Mouse (Mus musculus): ENCODE measurements around the gene Gm12117. TPM values are rescaled to one million over a fixed set of nuclear protein-coding genes. Genes with fewer than 3 reads are reported as not detected.

Gene Gm12117
- polyA plus RNA-seq (2012; rRNA removed), result not detected in 2 replicates

DNA sequence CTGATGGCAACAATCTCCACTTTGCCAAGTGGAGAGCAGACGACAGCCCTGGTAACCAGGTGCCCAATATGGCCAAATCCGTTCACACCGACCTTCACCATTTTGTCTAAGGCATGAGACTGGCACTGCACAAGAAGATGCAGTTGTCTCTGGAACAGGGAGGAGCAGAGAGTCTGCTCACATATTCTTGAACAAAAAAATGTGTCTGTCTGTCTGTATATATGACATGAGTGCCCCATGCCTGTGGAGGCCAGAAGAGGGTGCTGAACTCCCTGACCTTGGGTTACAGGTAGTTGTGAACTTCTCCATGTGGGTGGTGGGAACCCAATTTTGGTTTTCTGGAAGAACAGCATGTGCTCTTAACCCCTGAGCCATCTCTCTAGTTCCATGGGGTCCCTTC lies at the start of gene Gm12117:
Gene Gm12117 (minus strand): TSS at position 101 of the 400 bp plus-strand sequence.
- TF ChIP-seq POLR2A (IDR thresholded peaks at IDR 0.05; ENCODE audit: low read depth, low read length) (no peak), CTCF (conservative IDR thresholded peaks at IDR 0.05; ENCODE audit: insufficient read depth, insufficient read length, low read depth, low read length) (no peak)
- Histone ChIP-seq H3K36me3 (ENCODE audit: control insufficient read depth, insufficient read depth, low read length) (no peaks in the 10 kb centered on the region), H3K4me1 (ENCODE audit: control insufficient read depth, insufficient read depth, low read length) (no peaks in the 10 kb centered on the region), H3K27ac (ENCODE audit: insufficient read depth, low read depth, low read length) (no peak within 1 kb of the TSS), H3K27me3 (replicated peaks; ENCODE audit: control insufficient read depth, insufficient read depth, low read length) (no peaks in the 10 kb centered on the region), H3K4me3 (ENCODE audit: insufficient read depth, low read depth, low read length) (no peak within 1 kb of the TSS)
- WGBS, result 97% methylated on average over 3 of the region's 3 CpGs
- no peak for DNase-seq

- Histone ChIP-seq H3K36me3 (ENCODE audit: control insufficient read depth, insufficient read depth, low read length) (no peaks in the 10 kb centered on the region), H3K4me1 (ENCODE audit: control insufficient read depth, insufficient read depth, low read length) (no peaks in the 10 kb centered on the region), H3K4me3 (ENCODE audit: insufficient read depth, low read depth, low read length) (no peak overlapping the region), H3K27me3 (replicated peaks; ENCODE audit: control insufficient read depth, insufficient read depth, low read length) (no peaks in the 10 kb centered on the region), H3K27ac (ENCODE audit: insufficient read depth, low read depth, low read length) (no peak overlapping the region)
- 77% methylated on average over 7 of the region's 7 CpGs for WGBS
- TF ChIP-seq POLR2A (IDR thresholded peaks at IDR 0.05; ENCODE audit: low read depth, low read length) (no peak), CTCF (conservative IDR thresholded peaks at IDR 0.05; ENCODE audit: insufficient read depth, insufficient read length, low read depth, low read length) (no peak)
- DNase-seq, result no peak
These were observed 42.6 kb upstream of the Gm12117 start for GRCm38 (mm10) chr11:33319006-33319611.

- 58% methylated on average over 4 of the region's 4 CpGs for WGBS
- H3K4me3 ChIP-seq (ENCODE audit: insufficient read depth, low read depth, low read length), result no peak overlapping the region
- no peaks in the 10 kb centered on the region for H3K27me3 ChIP-seq (replicated peaks; ENCODE audit: control insufficient read depth, insufficient read depth, low read length)
- no peak for DNase-seq
- TF ChIP-seq CTCF (conservative IDR thresholded peaks at IDR 0.05; ENCODE audit: insufficient read depth, insufficient read length, low read depth, low read length) (no peak), POLR2A (IDR thresholded peaks at IDR 0.05; ENCODE audit: low read depth, low read length) (no peak)
- H3K36me3 ChIP-seq (ENCODE audit: control insufficient read depth, insufficient read depth, low read length), result no peaks in the 10 kb centered on the region
- H3K27ac ChIP-seq (ENCODE audit: insufficient read depth, low read depth, low read length), result no peak overlapping the region
- H3K4me1 ChIP-seq (ENCODE audit: control insufficient read depth, insufficient read depth, low read length), result no peaks in the 10 kb centered on the region
These were observed 33.0 kb upstream of the Gm12117 start for GRCm38 (mm10) chr11:33309566-33309965.

- TF ChIP-seq CTCF (conservative IDR thresholded peaks at IDR 0.05; ENCODE audit: insufficient read depth, insufficient read length, low read depth, low read length), result no peak
- no peak for TF ChIP-seq POLR2A (IDR thresholded peaks at IDR 0.05; ENCODE audit: low read depth, low read length)
- Histone ChIP-seq H3K27ac (ENCODE audit: insufficient read depth, low read depth, low read length) (no peak overlapping the region), H3K27me3 (replicated peaks; ENCODE audit: control insufficient read depth, insufficient read depth, low read length) (no peaks in the 10 kb centered on the region), H3K4me1 (ENCODE audit: control insufficient read depth, insufficient read depth, low read length) (no peaks in the 10 kb centered on the region), H3K4me3 (ENCODE audit: insufficient read depth, low read depth, low read length) (no peak overlapping the region), H3K36me3 (ENCODE audit: control insufficient read depth, insufficient read depth, low read length) (no peaks in the 10 kb centered on the region)
- 72% methylated on average over 8 of the region's 8 CpGs for WGBS
- DNase-seq, result no peak
These were observed 24.3 kb upstream of the Gm12117 start for GRCm38 (mm10) chr11:33300859-33301258.

DNA sequence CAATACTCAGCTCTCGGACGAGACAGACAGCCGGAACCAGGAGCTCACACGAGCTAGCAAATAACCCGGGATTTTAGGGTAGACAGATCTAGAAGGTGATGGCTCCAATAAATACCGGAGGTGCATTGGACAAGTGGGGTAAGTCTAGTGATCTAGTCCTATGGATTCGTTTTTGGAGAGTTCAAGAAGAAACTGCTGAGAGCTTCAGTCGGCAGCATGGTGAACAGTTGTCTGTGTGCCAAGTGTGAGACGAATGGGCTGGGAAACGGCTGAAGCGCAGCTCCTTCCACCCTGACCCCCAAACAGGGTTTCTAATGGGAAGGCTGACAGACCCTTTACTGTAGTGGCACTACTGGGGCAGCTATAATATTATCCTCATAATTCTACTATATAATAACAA lies 22.8 kb upstream of the Gm12117 start:
- DNase-seq, result no peak
- Histone ChIP-seq H3K4me3 (ENCODE audit: insufficient read depth, low read depth, low read length) (no peak overlapping the region), H3K36me3 (ENCODE audit: control insufficient read depth, insufficient read depth, low read length) (no peaks in the 10 kb centered on the region), H3K4me1 (ENCODE audit: control insufficient read depth, insufficient read depth, low read length) (no peaks in the 10 kb centered on the region), H3K27ac (ENCODE audit: insufficient read depth, low read depth, low read length) (no peak overlapping the region), H3K27me3 (replicated peaks; ENCODE audit: control insufficient read depth, insufficient read depth, low read length) (no peaks in the 10 kb centered on the region)
- 62% methylated on average over 11 of the region's 11 CpGs for WGBS
- TF ChIP-seq CTCF (conservative IDR thresholded peaks at IDR 0.05; ENCODE audit: insufficient read depth, insufficient read length, low read depth, low read length) (no peak), POLR2A (IDR thresholded peaks at IDR 0.05; ENCODE audit: low read depth, low read length) (no peak)

DNA sequence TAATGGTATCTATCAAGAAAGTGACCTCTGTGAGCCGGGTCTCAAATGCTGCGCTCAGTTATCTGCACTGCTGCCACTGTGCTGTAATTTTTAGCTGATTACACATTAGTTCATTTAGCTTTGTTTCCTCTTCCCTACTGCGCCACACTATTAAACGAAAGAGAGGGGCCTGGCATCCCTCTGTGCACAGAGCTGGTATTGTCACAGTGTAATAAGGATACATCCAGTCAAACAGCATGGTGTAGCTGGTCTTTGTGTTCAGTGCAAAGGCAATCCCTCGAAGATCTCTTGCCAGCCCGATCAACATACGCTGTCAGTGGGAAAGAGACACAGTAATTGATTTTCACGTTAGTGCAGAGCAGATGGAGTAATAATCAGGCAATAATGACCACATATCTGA lies 20.6 kb upstream of the Gm12117 start:
- H3K4me3 ChIP-seq (ENCODE audit: insufficient read depth, low read depth, low read length), result no peak overlapping the region
- 93% methylated on average over 8 of the region's 8 CpGs for WGBS
- TF ChIP-seq CTCF (conservative IDR thresholded peaks at IDR 0.05; ENCODE audit: insufficient read depth, insufficient read length, low read depth, low read length), result no peak
- TF ChIP-seq POLR2A (IDR thresholded peaks at IDR 0.05; ENCODE audit: low read depth, low read length), result no peak
- H3K4me1 ChIP-seq (ENCODE audit: control insufficient read depth, insufficient read depth, low read length), result no peaks in the 10 kb centered on the region
- DNase-seq, result no peak
- no peaks in the 10 kb centered on the region for H3K36me3 ChIP-seq (ENCODE audit: control insufficient read depth, insufficient read depth, low read length)
- no peaks in the 10 kb centered on the region for H3K27me3 ChIP-seq (replicated peaks; ENCODE audit: control insufficient read depth, insufficient read depth, low read length)
- H3K27ac ChIP-seq (ENCODE audit: insufficient read depth, low read depth, low read length), result no peak overlapping the region

GRCm38 (mm10) chr11:33295422-33295821 lies 18.9 kb upstream of the Gm12117 start:
- H3K27ac ChIP-seq (ENCODE audit: insufficient read depth, low read depth, low read length), result no peak overlapping the region
- H3K4me1 ChIP-seq (ENCODE audit: control insufficient read depth, insufficient read depth, low read length), result no peaks in the 10 kb centered on the region
- H3K4me3 ChIP-seq (ENCODE audit: insufficient read depth, low read depth, low read length), result no peak overlapping the region
- no peaks in the 10 kb centered on the region for H3K36me3 ChIP-seq (ENCODE audit: control insufficient read depth, insufficient read depth, low read length)
- TF ChIP-seq CTCF (conservative IDR thresholded peaks at IDR 0.05; ENCODE audit: insufficient read depth, insufficient read length, low read depth, low read length), result peak; percentile 15; the same call in 1 of the 2 replicates
- TF ChIP-seq POLR2A (IDR thresholded peaks at IDR 0.05; ENCODE audit: low read depth, low read length), result no peak
- DNase-seq, result peak; percentile 29
- WGBS, result 13% methylated on average over 3 of the region's 3 CpGs
- no peaks in the 10 kb centered on the region for H3K27me3 ChIP-seq (replicated peaks; ENCODE audit: control insufficient read depth, insufficient read depth, low read length)

Data from kidney, adult 2 months (tissue).